Mouse (Mus musculus) testis, postnatal 10 days (tissue): Measurements from ENCODE around the gene Dhx16.

Source experiments
- DNase-seq: peaks from one replicate; pipeline ENCODE4 v3.0.0; 2021; ENCODE audit warnings: low spot score

The Dhx16 gene

DNA sequence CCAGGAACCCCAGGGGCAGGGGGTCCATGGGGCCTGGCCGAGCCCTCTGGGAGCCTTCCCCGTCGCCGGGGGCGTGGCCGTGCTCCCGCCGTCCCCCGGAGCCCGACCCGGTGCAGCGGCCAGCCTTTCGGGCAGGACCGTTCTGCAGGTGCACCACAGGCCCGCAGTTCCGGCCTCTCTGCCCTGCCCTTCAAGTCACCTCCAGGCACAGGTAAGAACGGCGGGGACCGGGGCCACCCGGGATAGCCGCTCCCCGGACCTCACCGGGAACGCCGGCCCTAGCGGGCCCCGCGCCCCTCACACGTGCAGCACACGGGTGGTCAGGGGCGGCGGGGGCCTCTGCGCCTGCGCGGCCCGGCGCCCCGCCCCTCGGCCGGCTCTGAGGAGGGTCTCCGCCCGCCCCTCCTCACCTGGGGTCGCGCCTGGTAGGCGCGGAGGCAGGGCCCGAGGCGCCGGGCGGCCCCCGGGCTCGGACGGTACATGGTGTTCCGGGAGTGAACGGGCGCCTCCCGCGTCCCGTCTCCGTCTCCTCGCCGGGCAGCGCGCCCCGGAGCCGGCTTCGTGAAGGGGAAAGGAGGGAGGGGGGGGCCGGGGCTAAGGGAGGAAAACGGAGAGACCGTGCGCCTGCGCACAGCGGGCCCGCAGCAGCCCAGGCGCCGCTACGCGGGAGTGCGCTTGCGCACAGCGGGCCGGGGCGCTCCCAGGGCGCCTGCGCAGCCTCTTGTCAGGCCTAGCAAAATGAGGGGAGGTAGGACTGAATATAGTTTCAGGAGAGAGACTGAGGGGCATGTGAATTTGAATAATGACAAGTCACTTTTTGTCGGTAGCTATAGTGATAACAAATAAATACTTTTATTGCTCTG, 17.4 kb downstream of the Dhx16 start, which contains the start of gene 2310061I04Rik:
Gene 2310061I04Rik, minus strand, starts transcription at position 651 of the 863 bp plus-strand sequence.
- DNase-seq = peak; percentile 92

- DNase-seq = no peak
Observed at GRCm38 (mm10) chr17:35897644-35898573, 18.3 kb downstream of the Dhx16 start.

- DNase-seq = no peak
Observed at GRCm38 (mm10) chr17:35900636-35901035, 21.0 kb downstream of the Dhx16 start.

- no peak for DNase-seq
Observed at GRCm38 (mm10) chr17:35903343-35903991, 23.8 kb downstream of the Dhx16 start.

GRCm38 (mm10) chr17:35903992-35904355, 24.4 kb downstream of the Dhx16 start:
- no peak for DNase-seq

DNA sequence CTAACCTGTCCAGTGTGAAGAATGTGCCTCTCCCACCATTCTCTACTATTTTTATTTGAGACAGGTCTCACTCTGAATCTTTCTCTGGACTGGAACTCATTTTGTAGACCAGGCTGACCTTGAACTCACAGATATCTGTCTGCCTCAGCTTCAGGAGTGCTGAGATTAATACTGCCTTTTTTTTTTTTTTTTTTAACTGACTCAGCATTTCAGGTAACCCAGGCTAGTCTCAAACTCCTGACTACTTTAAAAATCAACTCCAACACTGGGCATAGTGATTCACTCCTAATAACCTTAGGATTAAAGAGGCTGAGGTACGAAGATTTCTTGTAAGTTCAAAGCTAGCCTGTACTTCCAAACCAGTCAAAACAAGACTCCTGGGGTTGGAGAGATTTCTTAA, 26.0 kb downstream of the Dhx16 start:
- no peak for DNase-seq

GRCm38 (mm10) chr17:35907609-35908008, 28.0 kb downstream of the Dhx16 start:
- no peak for DNase-seq

GRCm38 (mm10) chr17:35909186-35909918, 29.7 kb downstream of the Dhx16 start:
- no peak for DNase-seq

GRCm38 (mm10) chr17:35909919-35910369, 30.3 kb downstream of the Dhx16 start, which contains the start of gene Atat1:
Gene Atat1 (minus strand): TSS chr17:35910075.
- peak; percentile 99 for DNase-seq

DNA sequence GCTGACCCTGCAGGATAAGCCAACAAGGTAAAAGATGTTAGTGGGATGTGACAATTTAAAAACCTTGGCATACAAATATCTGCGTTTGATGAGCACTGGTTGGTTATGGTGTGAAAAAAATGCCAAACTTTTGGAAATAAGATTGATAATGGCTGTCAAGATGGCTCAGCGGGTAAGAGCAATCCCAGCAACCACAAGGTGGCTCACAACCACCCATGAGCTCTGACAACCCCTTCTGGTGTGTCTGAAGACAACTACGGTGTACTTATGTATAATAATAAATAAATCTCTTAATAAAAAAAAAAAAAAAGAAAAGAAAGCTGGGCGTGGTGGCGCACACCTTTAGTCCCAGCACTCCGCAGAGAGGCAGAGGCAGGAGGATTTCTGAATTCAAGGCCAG, 35.4 kb downstream of the Dhx16 start:
- no peak for DNase-seq

DNA sequence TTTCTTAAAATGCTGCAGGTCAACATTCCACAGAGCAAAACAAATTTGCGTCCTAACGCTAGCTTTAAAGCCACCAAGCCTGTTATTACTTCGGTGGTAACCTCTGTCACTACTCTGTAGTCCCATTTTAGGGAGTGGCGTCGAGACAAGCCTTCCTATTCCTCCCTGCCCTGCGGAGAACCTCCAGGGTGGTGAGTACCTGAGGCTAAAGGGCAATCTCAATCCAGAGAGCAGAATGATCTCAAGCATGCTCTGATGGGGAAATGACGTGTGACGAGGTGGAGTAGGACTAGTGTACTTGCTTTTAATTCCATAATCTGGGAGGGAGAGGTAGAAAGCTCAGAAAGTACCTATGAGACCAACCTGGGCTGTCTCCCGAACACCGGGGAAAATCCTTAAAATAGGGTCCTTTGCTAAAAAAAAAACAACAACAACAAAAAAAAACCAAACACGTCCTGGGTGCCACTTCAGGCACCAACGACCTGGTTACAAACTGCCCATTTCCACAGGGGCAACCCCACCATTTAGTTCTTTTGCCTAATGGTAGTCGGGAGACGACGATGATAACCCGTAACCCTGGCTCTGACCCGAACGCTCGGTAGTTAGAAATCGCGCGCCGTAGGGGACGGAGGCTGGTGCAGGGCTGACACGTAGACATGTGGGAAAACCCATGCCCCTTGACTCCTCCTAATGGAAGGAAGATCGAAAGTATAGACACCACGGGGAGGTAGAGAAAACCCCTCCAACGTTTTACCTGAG, 36.1 kb downstream of the Dhx16 start:
- DNase-seq = no peak

DNA sequence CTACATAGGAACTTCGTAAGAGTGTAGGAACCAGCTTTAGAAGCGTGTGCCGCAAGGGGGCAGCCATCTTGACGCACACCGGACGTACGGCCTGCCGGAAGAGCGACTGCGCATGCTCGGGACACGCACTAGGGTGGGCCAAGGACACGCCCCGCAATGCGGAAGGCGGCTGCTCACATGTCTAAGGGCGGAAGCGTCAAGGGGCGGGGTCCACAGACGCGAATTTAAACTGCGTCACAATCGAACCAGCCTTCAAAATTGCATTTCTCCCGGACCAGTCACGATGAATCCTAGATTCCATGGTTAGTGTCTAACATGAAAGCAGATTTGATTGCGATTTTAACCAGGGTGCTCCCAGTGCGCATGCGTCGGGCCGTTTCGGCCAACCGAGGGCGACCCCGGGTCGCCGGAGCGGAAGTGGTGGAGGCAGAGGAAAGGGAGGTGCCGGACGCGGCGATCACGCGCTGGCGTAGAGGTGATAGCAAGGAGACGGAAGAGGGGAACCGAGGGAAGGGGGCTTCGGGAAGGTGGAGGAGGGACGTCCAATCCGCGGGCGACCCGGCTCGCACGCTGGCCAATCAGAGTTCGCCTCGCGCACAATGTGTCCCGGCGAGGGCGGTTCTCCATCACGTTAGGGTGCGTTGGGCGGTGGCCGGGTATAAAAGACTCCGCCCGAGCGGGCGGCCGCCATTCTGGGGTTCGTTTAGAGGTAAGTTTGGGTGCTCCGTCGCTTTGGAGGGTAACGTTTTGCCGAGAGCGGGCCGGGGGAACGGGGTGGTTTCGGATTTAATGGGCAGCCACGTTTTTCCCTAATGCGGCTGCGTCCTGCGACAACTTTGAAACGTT, 36.9 kb downstream of the Dhx16 start, which contains the start of the genes Mrps18b and Ppp1r10:
Gene Mrps18b, minus strand, starts transcription at position 93 of the 846 bp plus-strand sequence.
Gene Ppp1r10, plus strand, starts transcription at position 138 of the 846 bp plus-strand sequence.
- DNase-seq = peak; percentile 97

GRCm38 (mm10) chr17:35917143-35917462, 37.5 kb downstream of the Dhx16 start:
- no peak for DNase-seq

DNA sequence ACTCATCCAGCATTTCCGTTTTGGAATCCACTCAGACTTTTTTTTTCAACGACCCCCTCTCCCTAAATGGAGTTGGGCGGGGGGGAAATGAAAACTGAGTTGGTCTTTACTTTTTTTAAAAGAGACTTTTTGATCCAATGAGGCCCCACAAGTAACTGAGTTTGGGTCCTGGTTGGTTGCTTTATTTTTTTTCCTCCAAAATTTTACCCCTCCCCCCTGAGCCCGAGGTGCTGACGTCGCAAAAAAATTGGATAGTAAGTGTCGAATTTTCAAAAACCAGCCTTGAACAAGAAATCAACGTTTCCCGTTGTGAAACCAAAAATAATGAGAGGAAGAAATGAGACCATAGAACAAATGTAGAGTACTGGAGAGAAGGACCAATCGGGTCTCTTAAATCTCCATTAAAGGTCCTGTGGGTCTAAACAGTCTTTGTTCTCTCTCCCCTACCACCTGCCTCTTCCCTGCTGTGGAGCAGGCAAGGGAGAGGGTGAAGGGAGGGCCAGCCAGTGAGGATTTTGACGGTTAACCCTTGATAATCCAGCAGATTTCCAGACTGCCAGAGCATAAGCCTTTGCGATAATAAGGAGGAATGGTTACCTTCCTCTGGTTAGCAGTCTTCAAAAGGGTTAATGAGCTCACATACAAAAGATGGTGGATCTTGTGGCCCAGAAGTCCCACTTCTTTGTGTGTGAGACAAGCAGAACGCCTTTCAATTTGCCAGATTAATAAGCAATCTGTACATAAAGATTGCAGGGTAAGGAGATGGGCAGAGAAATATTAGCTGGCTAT, 38.0 kb downstream of the Dhx16 start:
- DNase-seq = no peak

DNA sequence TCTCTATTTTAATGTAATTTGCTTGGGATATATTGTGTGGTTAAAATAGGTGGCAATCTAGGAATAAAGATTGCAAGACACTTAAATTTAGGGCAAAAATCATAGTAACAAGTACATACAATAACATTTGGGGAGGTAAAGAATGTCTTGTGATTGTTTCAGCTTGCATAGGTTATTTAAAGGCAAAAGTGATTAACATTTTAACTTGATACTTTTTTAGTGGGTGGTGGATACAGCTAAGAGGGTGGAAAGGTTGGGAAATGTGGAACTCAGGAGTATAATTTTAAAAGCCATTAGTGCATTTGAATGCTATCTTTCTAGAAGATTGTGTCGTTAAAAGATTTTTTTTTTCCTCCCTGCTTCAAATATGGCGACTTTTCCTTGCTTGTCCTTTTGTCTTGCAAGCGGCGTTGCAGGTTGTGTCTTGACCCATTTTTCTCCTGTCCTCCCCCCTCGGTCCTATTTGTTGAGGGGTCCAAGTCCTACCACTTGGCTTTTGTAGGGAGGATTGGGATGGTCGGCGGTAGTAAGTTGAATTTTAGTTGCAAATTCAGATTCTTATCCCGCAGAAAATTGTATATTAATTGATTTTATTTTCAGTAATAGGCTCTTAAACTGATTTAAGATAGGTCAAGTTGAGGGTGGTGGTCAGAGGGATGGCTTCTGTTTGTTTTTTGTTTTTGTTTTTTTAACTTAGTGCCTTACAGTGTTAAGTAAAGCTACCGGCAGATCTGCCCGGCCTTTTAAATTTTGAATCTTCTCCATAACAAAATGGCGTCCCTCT, 38.8 kb downstream of the Dhx16 start:
- no peak for DNase-seq

- DNase-seq = peak; percentile 96
Observed at GRCm38 (mm10) chr17:35919060-35919715, 39.6 kb downstream of the Dhx16 start.

DNA sequence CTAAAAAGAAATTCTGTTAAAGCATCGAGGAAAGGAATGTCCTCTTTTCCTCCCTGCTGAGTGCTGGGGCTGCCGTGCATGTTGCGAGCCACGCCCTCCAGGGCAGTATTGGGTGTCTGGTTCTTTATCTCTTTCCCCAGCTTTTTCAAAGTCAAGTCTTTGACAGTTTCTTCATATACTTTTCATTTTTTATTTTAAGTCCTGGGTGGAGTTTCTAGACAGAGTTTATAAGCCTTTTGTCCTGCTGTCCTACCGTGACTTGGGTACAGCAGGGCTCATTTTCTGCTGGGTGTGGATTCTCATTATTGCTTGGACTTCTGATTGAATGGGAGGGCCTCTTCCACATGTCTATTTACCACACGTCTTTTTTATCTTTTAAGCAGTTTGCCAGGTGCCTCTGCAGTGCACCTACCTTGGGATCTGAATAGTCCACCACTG, 40.3 kb downstream of the Dhx16 start:
- DNase-seq = no peak
